Mouse (Mus musculus): ENCODE measurements around the gene Gfra1.
A peak's percentile ranks its signal among the peaks of the same experiment; 100 is the strongest.

Gene Gfra1

DNA sequence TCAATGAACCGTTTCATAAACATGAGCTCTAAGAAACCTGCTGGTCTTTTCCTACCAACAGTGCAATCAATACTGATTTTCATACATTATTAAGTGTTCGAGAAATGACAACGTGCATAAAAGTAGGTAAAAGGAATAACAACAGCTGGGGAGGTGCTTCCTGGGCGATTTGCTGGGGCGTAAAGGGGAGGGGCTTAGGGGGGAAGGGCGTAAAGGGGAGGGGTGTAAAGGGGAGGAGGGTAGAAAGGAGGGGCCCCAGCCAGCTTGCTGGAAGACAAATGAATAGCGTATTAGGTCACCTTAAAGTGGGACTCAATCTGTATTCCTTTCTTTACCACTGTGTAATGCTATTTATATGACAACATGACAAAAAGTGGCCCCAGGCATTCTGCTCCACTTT lies 13.9 kb downstream of the Gfra1 start:
- no peak for DNase-seq (ENCODE audit: low spot score)

GRCm38 (mm10) chr19:58441246-58441645 lies 14.5 kb downstream of the Gfra1 start:
- no peak for DNase-seq (ENCODE audit: low spot score)

- no peak for DNase-seq (ENCODE audit: low spot score)
These were observed 16.9 kb downstream of the Gfra1 start for GRCm38 (mm10) chr19:58438762-58439161.

- peak; percentile 35 for DNase-seq (ENCODE audit: low spot score)
These were observed 18.2 kb downstream of the Gfra1 start for GRCm38 (mm10) chr19:58437441-58438071.

- no peak for DNase-seq (ENCODE audit: low spot score)
These were observed 18.8 kb downstream of the Gfra1 start for GRCm38 (mm10) chr19:58436874-58437273.

GRCm38 (mm10) chr19:58435877-58436276 lies 19.8 kb downstream of the Gfra1 start:
- no peak for DNase-seq (ENCODE audit: low spot score)

DNA sequence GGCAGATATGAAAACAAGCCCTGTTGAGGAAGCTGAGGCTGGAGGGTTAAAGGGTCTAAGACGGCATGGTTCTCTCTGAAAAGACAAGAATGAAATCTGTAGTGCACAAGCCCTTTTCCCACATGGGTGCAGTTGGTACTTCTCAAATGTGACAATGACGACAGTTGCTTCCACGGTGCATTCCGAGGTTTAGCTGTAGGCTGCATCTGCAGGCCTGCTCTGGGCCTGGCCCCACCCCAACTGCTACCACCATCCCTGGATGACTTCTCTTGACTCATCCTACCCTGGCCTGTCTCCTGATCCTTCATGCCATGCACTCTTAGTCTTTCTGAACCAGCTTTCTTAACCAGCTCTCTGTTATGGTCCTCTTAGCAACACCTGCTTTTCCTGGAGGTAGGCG lies 22.9 kb downstream of the Gfra1 start:
- DNase-seq (ENCODE audit: low spot score) = no peak

GRCm38 (mm10) chr19:58428546-58428945 lies 27.2 kb downstream of the Gfra1 start:
- DNase-seq (ENCODE audit: low spot score) = no peak

- no peak for DNase-seq (ENCODE audit: low spot score)
These were observed 28.4 kb downstream of the Gfra1 start for GRCm38 (mm10) chr19:58427348-58427747.

- DNase-seq (ENCODE audit: low spot score) = no peak
These were observed 30.8 kb downstream of the Gfra1 start for GRCm38 (mm10) chr19:58424928-58425327.

GRCm38 (mm10) chr19:58424179-58424578 lies 31.5 kb downstream of the Gfra1 start:
- no peak for DNase-seq (ENCODE audit: low spot score)

GRCm38 (mm10) chr19:58422916-58423493 lies 32.7 kb downstream of the Gfra1 start:
- DNase-seq (ENCODE audit: low spot score) = no peak

DNA sequence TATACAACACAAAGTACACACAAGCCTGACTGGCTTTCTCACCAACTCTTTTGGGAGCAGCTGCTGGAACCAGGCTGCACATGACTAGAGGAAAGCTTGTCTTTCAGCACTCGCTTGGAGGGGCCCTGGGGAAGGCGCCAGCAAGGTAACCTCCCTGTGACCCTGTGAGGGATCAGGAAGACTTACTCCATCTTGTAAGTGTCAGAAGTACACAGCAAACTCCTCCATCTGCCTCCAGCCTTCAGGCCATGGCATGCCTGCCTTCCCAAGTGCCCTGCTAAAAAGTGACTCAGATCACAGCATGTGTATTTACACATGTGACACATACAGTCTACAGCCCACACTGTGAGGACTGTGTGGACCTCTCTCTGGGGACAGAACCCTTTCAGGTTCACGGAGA lies 36.0 kb downstream of the Gfra1 start:
- peak; percentile 67 for DNase-seq (ENCODE audit: low spot score)

DNA sequence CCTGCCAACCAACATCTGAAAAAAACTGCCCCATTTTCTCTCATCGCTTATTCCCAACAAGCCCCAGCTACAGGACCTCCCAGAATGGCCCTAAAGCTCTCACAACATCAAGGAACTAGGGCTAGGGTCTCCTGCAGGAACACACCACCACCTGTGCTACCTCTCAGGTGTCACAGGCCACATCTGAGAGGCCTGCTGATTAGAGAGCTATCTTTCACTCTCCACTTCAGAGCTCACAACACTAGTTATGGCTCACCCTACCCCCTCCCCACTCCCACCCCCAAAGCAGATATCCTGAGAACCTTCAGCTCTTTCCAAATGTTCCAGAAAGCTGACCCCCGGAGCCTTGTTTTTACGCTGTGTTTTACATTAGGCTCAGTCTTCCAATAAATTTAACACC lies 36.4 kb downstream of the Gfra1 start:
- no peak for DNase-seq (ENCODE audit: low spot score)

GRCm38 (mm10) chr19:58415173-58415572 lies 40.5 kb downstream of the Gfra1 start:
- no peak for DNase-seq (ENCODE audit: low spot score)

GRCm38 (mm10) chr19:58414733-58415132 lies 41.0 kb downstream of the Gfra1 start:
- no peak for DNase-seq (ENCODE audit: low spot score)

GRCm38 (mm10) chr19:58413290-58413689 lies 42.4 kb downstream of the Gfra1 start:
- no peak for DNase-seq (ENCODE audit: low spot score)

- DNase-seq (ENCODE audit: low spot score) = no peak
These were observed 42.9 kb downstream of the Gfra1 start for GRCm38 (mm10) chr19:58412811-58413210.

- DNase-seq (ENCODE audit: low spot score) = no peak
These were observed 49.0 kb downstream of the Gfra1 start for GRCm38 (mm10) chr19:58406726-58407125.

GRCm38 (mm10) chr19:58400224-58400623 lies 55.5 kb downstream of the Gfra1 start:
- DNase-seq (ENCODE audit: low spot score) = no peak

DNA sequence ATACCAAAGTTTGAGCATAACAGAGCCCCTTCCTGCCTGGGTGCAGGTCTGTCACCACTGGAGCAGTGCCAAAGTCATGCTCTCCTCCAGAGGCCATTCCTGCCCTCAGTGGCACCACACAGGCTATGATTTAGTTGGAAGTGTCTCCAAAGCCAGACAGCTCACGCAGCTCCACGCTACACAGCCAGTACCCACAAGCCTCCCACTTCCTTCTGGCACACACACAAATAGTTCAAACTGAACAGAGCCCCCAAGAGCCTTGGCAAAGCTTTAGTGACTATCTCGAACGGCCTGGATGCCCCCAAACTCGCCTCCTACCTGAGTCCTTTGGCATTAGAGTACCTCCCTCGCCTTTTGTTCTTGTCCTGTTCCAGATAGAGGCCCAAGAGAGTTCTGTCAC lies 56.5 kb downstream of the Gfra1 start:
- DNase-seq (ENCODE audit: low spot score) = no peak

- DNase-seq (ENCODE audit: low spot score) = no peak
These were observed 59.1 kb downstream of the Gfra1 start for GRCm38 (mm10) chr19:58396604-58396984.

DNA sequence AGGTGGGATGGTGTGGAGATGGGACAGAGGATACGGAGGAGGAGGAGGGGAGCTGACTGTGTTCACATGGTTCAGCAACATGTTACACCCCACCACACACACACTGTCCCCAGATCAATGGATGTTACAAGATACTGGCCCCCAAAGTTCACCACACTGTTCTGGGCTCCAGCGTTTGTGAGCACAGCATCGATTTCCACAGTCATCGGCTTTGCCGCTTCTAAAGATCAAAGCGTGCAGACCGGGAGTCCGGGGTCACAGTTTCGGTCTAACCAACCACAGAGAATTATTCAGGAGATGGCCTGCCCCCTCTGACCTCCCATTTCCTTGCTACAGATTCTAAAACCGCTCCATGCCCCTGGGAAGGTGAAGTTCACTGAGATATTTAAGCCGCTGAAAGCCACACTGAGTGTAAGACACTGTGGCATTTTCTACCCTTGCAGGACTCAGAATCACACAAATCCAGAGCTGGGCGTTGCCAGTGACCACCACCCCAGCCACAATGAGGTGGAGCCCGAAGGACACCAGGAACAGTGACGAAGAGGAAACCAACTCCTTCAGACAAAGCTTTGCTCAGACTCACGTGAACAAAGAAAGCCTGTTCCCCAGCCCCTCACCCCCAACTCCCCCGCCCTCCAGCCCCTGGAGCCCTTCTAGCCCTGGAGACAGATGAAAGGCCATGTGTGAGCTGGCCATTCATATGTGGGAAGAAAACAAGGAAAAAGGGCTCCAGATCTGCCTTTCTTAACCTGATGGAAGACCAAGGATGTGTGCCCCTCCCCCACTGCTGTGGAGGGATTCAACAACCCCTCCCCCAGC lies 59.7 kb downstream of the Gfra1 start:
- DNase-seq (ENCODE audit: low spot score) = peak; percentile 70

Measured in embryo, embryonic 10 days (tissue).